Mouse (Mus musculus) heart, embryonic 11.5 days (tissue): ENCODE measurements around the gene Dld. TPM values are rescaled to one million over a fixed set of nuclear protein-coding genes. Genes with fewer than 3 reads are reported as not detected.

ENCODE experiments used
- ATAC-seq: fragments of 200-750 bp; cut with Nextera tagmentation; replicated peaks from 2 replicates; pipeline ENCODE4 v1.8.0; 2017; ENCODE audit warnings: moderate library complexity; ENCODE audit not compliant: insufficient number of reproducible peaks, low FRiP score, low TSS enrichment
- H3K27ac ChIP-seq: fragments of 300-500 bp; sonication (generic); 2 replicates; pipeline ENCODE4 v1.5.1; 2014; ENCODE audit warnings: mild to moderate bottlenecking, low read depth, low read length
- H3K27me3 ChIP-seq: fragments of 300-500 bp; sonication (generic); 2 replicates; pipeline ENCODE4 v1.6.1; 2014; ENCODE audit warnings: mild to moderate bottlenecking, low read length, mixed read lengths; ENCODE audit not compliant: control insufficient read depth, insufficient read depth
- H3K36me3 ChIP-seq: fragments of 300-500 bp; sonication (generic); 2 replicates; pipeline ENCODE4 v1.6.1; 2014; ENCODE audit warnings: mild to moderate bottlenecking, low read length, moderate library complexity, mixed read lengths; ENCODE audit not compliant: control insufficient read depth, insufficient read depth
- H3K4me1 ChIP-seq: fragments of 300-500 bp; sonication (generic); 2 replicates; pipeline ENCODE4 v1.6.1; 2014; ENCODE audit warnings: low read length; ENCODE audit not compliant: control insufficient read depth, insufficient read depth
- H3K4me2 ChIP-seq: fragments of 300-500 bp; sonication (generic); 2 replicates; pipeline ENCODE4 v1.6.1; 2014; ENCODE audit warnings: mild to moderate bottlenecking, moderate library complexity
- H3K4me3 ChIP-seq: fragments of 300-500 bp; sonication (generic); 2 replicates; pipeline ENCODE4 v1.5.1; 2014; ENCODE audit warnings: low read depth, low read length
- H3K9ac ChIP-seq: fragments of 300-500 bp; sonication (generic); 2 replicates; pipeline ENCODE4 v1.6.1; 2014; ENCODE audit warnings: mild to moderate bottlenecking, low read depth, low read length, moderate library complexity
- H3K9me3 ChIP-seq: fragments of 300-500 bp; sonication (generic); replicated peaks from 2 replicates; pipeline ENCODE4 v1.6.1; 2016; ENCODE audit warnings: low read length; ENCODE audit not compliant: control insufficient read depth
- WGBS: fragments of 180-500 bp; shearing (Covaris S2); extraction: QIAGEN DNeasy Blood & Tissue Kit; methylation state at CpG from one replicate; pipeline ENCODE4 v1.1.7; 2014; ENCODE audit not compliant: insufficient replicate concordance; 5-methylcytosine and 5-hydroxymethylcytosine counted together
- polyA plus RNA-seq: library from polyadenylated mRNA; unstranded; fragments of >200 nt; fragmentation: Nextera tagmentation; extraction: Ambion mirVana; gene quantifications from 2 replicates; pipeline ENCODE4 v1.2.1, GENCODE M21; 2014

Dld gene
- polyA plus RNA-seq, 1 experiment from 2014 or later, result 207 TPM

GRCm38 (mm10) chr12:31380878-31381277 lies 29.6 kb upstream of the Dld start:
- no peak overlapping the region for H3K4me3 ChIP-seq
- no peak; the same call in 1 of the 2 replicates for ATAC-seq
- H3K9ac ChIP-seq, result no peak overlapping the region
- no peaks in the 10 kb centered on the region for H3K27me3 ChIP-seq
- peaks cover 4% of the 10 kb centered on the region for H3K4me1 ChIP-seq
- H3K9me3 ChIP-seq, result no peaks in the 10 kb centered on the region
- no peaks in the 10 kb centered on the region for H3K36me3 ChIP-seq
- 4% methylated on average over 2 of the region's 2 CpGs for WGBS
- no peak overlapping the region for H3K4me2 ChIP-seq
- H3K27ac ChIP-seq, result no peak overlapping the region

- Histone ChIP-seq H3K9me3 (no peaks in the 10 kb centered on the region), H3K36me3 (no peaks in the 10 kb centered on the region), H3K9ac (no peak overlapping the region; the same call in 1 of the 2 replicates), H3K4me3 (no peak overlapping the region; the same call in 1 of the 2 replicates), H3K4me1 (peaks cover 7% of the 10 kb centered on the region), H3K4me2 (peak overlapping the region; percentile 65), H3K27me3 (no peaks in the 10 kb centered on the region), H3K27ac (no peak overlapping the region)
- ATAC-seq, result no peak
- WGBS, result 64% methylated on average over 11 of the region's 11 CpGs
Observed at GRCm38 (mm10) chr12:31377241-31377640, 26.0 kb upstream of the Dld start.

GRCm38 (mm10) chr12:31376326-31376950 lies 25.2 kb upstream of the Dld start:
- H3K4me1 ChIP-seq, result peaks cover 10% of the 10 kb centered on the region
- H3K9me3 ChIP-seq, result no peaks in the 10 kb centered on the region
- H3K9ac ChIP-seq, result peak overlapping the region; percentile 39; the same call in 1 of the 2 replicates
- H3K36me3 ChIP-seq, result no peaks in the 10 kb centered on the region
- no peaks in the 10 kb centered on the region for H3K27me3 ChIP-seq
- H3K4me2 ChIP-seq, result peak overlapping the region; percentile 65
- no peak for ATAC-seq
- peak overlapping the region; percentile 38 for H3K4me3 ChIP-seq
- 5% methylated on average over 13 of the region's 13 CpGs for WGBS
- H3K27ac ChIP-seq, result no peak overlapping the region

GRCm38 (mm10) chr12:31375283-31375615 lies 24.0 kb upstream of the Dld start:
- H3K36me3 ChIP-seq, result no peaks in the 10 kb centered on the region
- peaks cover 8% of the 10 kb centered on the region; the same call in 1 of the 2 replicates for H3K4me1 ChIP-seq
- WGBS, result 47% methylated on average over 4 of the region's 4 CpGs
- no peak overlapping the region for H3K4me2 ChIP-seq
- no peak for ATAC-seq
- no peak overlapping the region for H3K27ac ChIP-seq
- H3K9ac ChIP-seq, result no peak overlapping the region
- H3K4me3 ChIP-seq, result no peak overlapping the region
- H3K9me3 ChIP-seq, result no peaks in the 10 kb centered on the region
- no peaks in the 10 kb centered on the region for H3K27me3 ChIP-seq

GRCm38 (mm10) chr12:31374603-31375282 lies 23.5 kb upstream of the Dld start:
- Histone ChIP-seq H3K27ac (no peak overlapping the region), H3K9me3 (no peaks in the 10 kb centered on the region), H3K27me3 (no peaks in the 10 kb centered on the region), H3K4me1 (peaks cover 8% of the 10 kb centered on the region; the same call in 1 of the 2 replicates), H3K36me3 (no peaks in the 10 kb centered on the region), H3K4me3 (no peak overlapping the region), H3K4me2 (no peak overlapping the region), H3K9ac (no peak overlapping the region)
- ATAC-seq, result no peak
- 39% methylated on average over 9 of the region's 9 CpGs for WGBS

GRCm38 (mm10) chr12:31369656-31370055 lies 18.4 kb upstream of the Dld start:
- H3K9ac ChIP-seq, result no peak overlapping the region
- H3K36me3 ChIP-seq, result no peaks in the 10 kb centered on the region
- no peaks in the 10 kb centered on the region for H3K27me3 ChIP-seq
- peaks cover 14% of the 10 kb centered on the region; the same call in 1 of the 2 replicates for H3K4me1 ChIP-seq
- H3K4me2 ChIP-seq, result no peak overlapping the region
- ATAC-seq, result no peak
- H3K27ac ChIP-seq, result peak overlapping the region; percentile 57; the same call in 1 of the 2 replicates
- WGBS, result 75% methylated on average over 7 of the region's 7 CpGs
- no peaks in the 10 kb centered on the region for H3K9me3 ChIP-seq
- no peak overlapping the region for H3K4me3 ChIP-seq

GRCm38 (mm10) chr12:31369118-31369517 lies 17.9 kb upstream of the Dld start:
- no peak overlapping the region for H3K4me3 ChIP-seq
- H3K4me2 ChIP-seq, result no peak overlapping the region
- no peak for ATAC-seq
- H3K36me3 ChIP-seq, result no peaks in the 10 kb centered on the region
- no peaks in the 10 kb centered on the region for H3K27me3 ChIP-seq
- 79% methylated on average over 1 of the region's 1 CpGs for WGBS
- H3K4me1 ChIP-seq, result peaks cover 14% of the 10 kb centered on the region; the same call in 1 of the 2 replicates
- no peak overlapping the region for H3K9ac ChIP-seq
- no peaks in the 10 kb centered on the region for H3K9me3 ChIP-seq
- H3K27ac ChIP-seq, result peak overlapping the region; percentile 57

GRCm38 (mm10) chr12:31367721-31368120 lies 16.5 kb upstream of the Dld start:
- Histone ChIP-seq H3K4me3 (no peak overlapping the region), H3K9ac (no peak overlapping the region), H3K36me3 (no peaks in the 10 kb centered on the region), H3K27me3 (no peaks in the 10 kb centered on the region), H3K4me1 (peaks cover 14% of the 10 kb centered on the region; the same call in 1 of the 2 replicates), H3K9me3 (no peaks in the 10 kb centered on the region), H3K4me2 (no peak overlapping the region), H3K27ac (no peak overlapping the region)
- 82% methylated on average over 5 of the region's 5 CpGs for WGBS
- no peak for ATAC-seq
